Mouse (Mus musculus): ENCODE measurements around the gene Med15.
"Not testable (repeated sequence)": the region's sequence is repeated elsewhere in the genome, so short reads cannot be mapped to it uniquely, and the experiment has no call there.

Med15 gene

GRCm38 (mm10) chr16:17732841-17733340 is at the start of gene Med15:
TSS of gene Med15 (minus strand) at chr16:17732891.
- DNase-seq: peak; percentile 34

- DNase-seq: no peak
Observed at GRCm38 (mm10) chr16:17779692-17780091, 47.0 kb upstream of the Med15 start.

- no peak for DNase-seq
Observed at GRCm38 (mm10) chr16:17778223-17778622, 45.5 kb upstream of the Med15 start.

- peak; percentile 47 for DNase-seq
Observed at GRCm38 (mm10) chr16:17776828-17777227, 44.1 kb upstream of the Med15 start.

GRCm38 (mm10) chr16:17771117-17771865 is 38.6 kb upstream of the Med15 start:
- no peak for DNase-seq

GRCm38 (mm10) chr16:17768834-17769233 is 36.1 kb upstream of the Med15 start:
- DNase-seq: no peak

GRCm38 (mm10) chr16:17764108-17764511 is 31.4 kb upstream of the Med15 start:
- no peak for DNase-seq

- DNase-seq: peak; percentile 49
Observed at GRCm38 (mm10) chr16:17761074-17761473, 28.4 kb upstream of the Med15 start.

- peak; percentile 66 for DNase-seq
Observed at GRCm38 (mm10) chr16:17760657-17761056, 28.0 kb upstream of the Med15 start.

GRCm38 (mm10) chr16:17759813-17760321 is 27.2 kb upstream of the Med15 start:
- DNase-seq: peak; percentile 73

GRCm38 (mm10) chr16:17759344-17759773 is 26.7 kb upstream of the Med15 start, which contains the start of gene Klhl22:
TSS of gene Klhl22 (plus strand) at chr16:17759618.
- DNase-seq: peak; percentile 95

GRCm38 (mm10) chr16:17758902-17759301 is 26.2 kb upstream of the Med15 start:
- no peak for DNase-seq

GRCm38 (mm10) chr16:17757756-17758155 is 25.1 kb upstream of the Med15 start:
- DNase-seq: no peak

- DNase-seq: no peak
Observed at GRCm38 (mm10) chr16:17753686-17754085, 21.0 kb upstream of the Med15 start.

- no peak for DNase-seq
Observed at GRCm38 (mm10) chr16:17753001-17753400, 20.3 kb upstream of the Med15 start.

GRCm38 (mm10) chr16:17745067-17745466 is 12.4 kb upstream of the Med15 start:
- DNase-seq: no peak

- DNase-seq: peak; percentile 76
Observed at GRCm38 (mm10) chr16:17744536-17744935, 11.8 kb upstream of the Med15 start.

GRCm38 (mm10) chr16:17743279-17743678 is 10.6 kb upstream of the Med15 start:
- DNase-seq: no peak

GRCm38 (mm10) chr16:17742810-17743209 is 10.1 kb upstream of the Med15 start:
- no peak for DNase-seq

GRCm38 (mm10) chr16:17740080-17740479 is 7.4 kb upstream of the Med15 start:
- DNase-seq: no peak

GRCm38 (mm10) chr16:17736156-17736555 is 3.5 kb upstream of the Med15 start:
- DNase-seq: no peak

- not testable (repeated sequence) for DNase-seq
Observed at GRCm38 (mm10) chr16:17734872-17735271, 2.2 kb upstream of the Med15 start.

GRCm38 (mm10) chr16:17733646-17734045 is 955 bp upstream of the Med15 start:
- no peak for DNase-seq

- DNase-seq: no peak
Observed at GRCm38 (mm10) chr16:17732431-17732830, 260 bp downstream of the Med15 start.

Data from embryo, embryonic 11 days (tissue).